Mouse (Mus musculus) fibroblast of lung, adult 2 months (primary cell): ENCODE data around the gene Zfp612.
"Not testable (repeated sequence)": the region's sequence is repeated elsewhere in the genome, so short reads cannot be mapped to it uniquely, and the experiment has no call there.

Experiments
- DNase-seq: peaks from one replicate; pipeline ENCODE4 v3.0.0-alpha.2; 2011; ENCODE audit warnings: low read depth

Zfp612 gene

GRCm38 (mm10) chr8:110079282-110080221, at the start of gene Zfp612:
Gene Zfp612 (plus strand): TSS chr8:110079746.
- no peak for DNase-seq

- DNase-seq: not testable (repeated sequence)
Measured at GRCm38 (mm10) chr8:110033771-110034170, 45.8 kb upstream of the Zfp612 start.

GRCm38 (mm10) chr8:110034331-110034730, 45.2 kb upstream of the Zfp612 start:
- DNase-seq: no peak

- DNase-seq: no peak
Measured at GRCm38 (mm10) chr8:110036156-110036555, 43.4 kb upstream of the Zfp612 start.

- DNase-seq: no peak
Measured at GRCm38 (mm10) chr8:110039216-110039615, 40.3 kb upstream of the Zfp612 start.

- no peak for DNase-seq
Measured at GRCm38 (mm10) chr8:110039659-110040058, 39.9 kb upstream of the Zfp612 start, which contains the start of gene Chst4. Gene Chst4 (minus strand): TSS chr8:110039740.

GRCm38 (mm10) chr8:110040509-110040908, 39.0 kb upstream of the Zfp612 start:
- no peak for DNase-seq

- no peak for DNase-seq
Measured at GRCm38 (mm10) chr8:110051208-110051607, 28.3 kb upstream of the Zfp612 start.

- DNase-seq: no peak
Measured at GRCm38 (mm10) chr8:110058207-110058606, 21.3 kb upstream of the Zfp612 start.

GRCm38 (mm10) chr8:110064161-110064560, 15.4 kb upstream of the Zfp612 start:
- no peak for DNase-seq

GRCm38 (mm10) chr8:110064606-110065365, 14.8 kb upstream of the Zfp612 start:
- DNase-seq: no peak

GRCm38 (mm10) chr8:110065676-110066075, 13.9 kb upstream of the Zfp612 start:
- no peak for DNase-seq

- DNase-seq: no peak
Measured at GRCm38 (mm10) chr8:110069706-110070105, 9.8 kb upstream of the Zfp612 start.

GRCm38 (mm10) chr8:110071600-110071999, 7.9 kb upstream of the Zfp612 start:
- peak; percentile 24 for DNase-seq

GRCm38 (mm10) chr8:110074496-110074895, 5.0 kb upstream of the Zfp612 start:
- no peak for DNase-seq

GRCm38 (mm10) chr8:110082416-110083105, 3.0 kb downstream of the Zfp612 start:
- no peak for DNase-seq

- no peak for DNase-seq
Measured at GRCm38 (mm10) chr8:110091869-110092268, 12.3 kb downstream of the Zfp612 start.

- no peak for DNase-seq
Measured at GRCm38 (mm10) chr8:110100907-110101306, 21.4 kb downstream of the Zfp612 start, which contains the start of gene Gm21964. Gene Gm21964 (plus strand): TSS chr8:110101207.

GRCm38 (mm10) chr8:110101676-110102075, 22.1 kb downstream of the Zfp612 start:
- no peak for DNase-seq

GRCm38 (mm10) chr8:110102653-110103052, 23.1 kb downstream of the Zfp612 start, which contains the start of gene Gm17720:
Gene Gm17720 (minus strand): TSS chr8:110102753.
- no peak for DNase-seq

- no peak for DNase-seq
Measured at GRCm38 (mm10) chr8:110119715-110120114, 40.2 kb downstream of the Zfp612 start.

- peak; percentile 12 for DNase-seq
Measured at GRCm38 (mm10) chr8:110130537-110130936, 51.0 kb downstream of the Zfp612 start.
